Mouse (Mus musculus): Measurements from ENCODE around the gene Polr2i.
"Not testable (repeated sequence)": the region's sequence is repeated elsewhere in the genome, so short reads cannot be mapped to it uniquely, and the experiment has no call there.

Gene Polr2i

DNA sequence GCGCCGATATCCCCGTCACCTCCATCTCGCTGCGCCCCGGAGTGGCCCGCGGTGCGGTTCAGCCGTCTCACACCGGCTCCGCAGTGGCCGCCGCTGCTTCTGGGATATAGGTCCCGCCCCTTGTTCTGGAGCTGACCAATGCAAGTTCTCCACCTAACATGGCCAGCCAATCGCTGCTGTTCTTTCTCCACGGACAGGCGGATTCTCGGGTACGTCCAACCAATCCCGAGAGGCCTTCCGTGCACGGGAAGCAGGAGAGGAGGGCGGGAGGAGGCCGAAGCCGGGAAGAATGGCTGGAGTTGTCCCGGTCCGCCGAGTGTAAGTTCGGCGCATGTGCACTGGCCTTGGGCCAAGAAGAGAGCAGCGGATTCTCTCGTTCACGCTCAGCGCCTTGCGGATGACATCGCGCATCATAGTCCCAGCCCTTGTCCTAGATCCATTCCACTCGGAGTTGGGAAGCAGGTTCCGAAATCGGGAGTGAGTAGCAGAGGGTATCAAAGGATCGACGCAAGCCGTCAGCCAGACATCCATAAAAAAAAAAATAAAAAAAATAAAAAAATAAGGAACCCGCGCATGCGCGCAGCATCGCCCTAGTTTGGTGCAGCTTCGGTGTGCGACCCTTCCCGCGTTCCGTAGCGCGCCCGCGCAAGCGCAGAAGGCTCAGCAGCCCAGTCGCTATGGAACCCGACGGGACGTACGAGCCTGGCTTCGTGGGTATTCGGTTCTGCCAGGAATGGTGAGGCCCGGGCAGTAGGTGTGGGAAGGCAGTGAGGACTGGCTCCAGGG lies at the start of gene Polr2i, which contains the start of gene Tbcb:
TSS of gene Polr2i (plus strand) at position 280 of the 786 bp plus-strand sequence.
TSS of gene Tbcb (minus strand) at position 604 of the 786 bp plus-strand sequence.
- in situ Hi-C loops (cut with MboI, MseI): no loop called here

- in situ Hi-C loops (cut with MboI, MseI): not testable (repeated sequence)
These were observed 48.6 kb upstream of the Polr2i start for GRCm38 (mm10) chr7:30183189-30183588.

DNA sequence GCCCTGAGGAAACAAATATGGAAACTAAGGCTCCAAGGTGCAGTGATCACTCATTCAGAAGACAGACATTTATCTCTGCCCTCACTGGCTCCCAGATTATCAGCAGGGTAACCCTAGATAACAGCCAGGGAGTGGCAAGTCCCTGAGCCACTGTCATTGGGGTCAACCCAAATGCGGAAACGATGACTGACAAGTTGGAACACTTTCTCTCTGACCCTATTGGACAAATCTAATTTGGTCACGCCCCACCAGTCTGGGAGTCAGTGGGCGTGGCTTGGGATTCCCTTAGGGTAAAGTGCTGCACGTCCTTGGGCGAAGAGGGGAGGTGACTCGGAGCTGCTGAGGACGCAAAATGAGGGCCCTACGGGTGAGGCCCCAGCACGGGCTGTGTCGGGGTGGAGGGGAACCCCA lies 47.9 kb upstream of the Polr2i start, which contains the start of gene Cox7a1:
TSS of gene Cox7a1 (plus strand) at position 266 of the 411 bp plus-strand sequence.
- in situ Hi-C loops (cut with MboI, MseI): no loop called here

DNA sequence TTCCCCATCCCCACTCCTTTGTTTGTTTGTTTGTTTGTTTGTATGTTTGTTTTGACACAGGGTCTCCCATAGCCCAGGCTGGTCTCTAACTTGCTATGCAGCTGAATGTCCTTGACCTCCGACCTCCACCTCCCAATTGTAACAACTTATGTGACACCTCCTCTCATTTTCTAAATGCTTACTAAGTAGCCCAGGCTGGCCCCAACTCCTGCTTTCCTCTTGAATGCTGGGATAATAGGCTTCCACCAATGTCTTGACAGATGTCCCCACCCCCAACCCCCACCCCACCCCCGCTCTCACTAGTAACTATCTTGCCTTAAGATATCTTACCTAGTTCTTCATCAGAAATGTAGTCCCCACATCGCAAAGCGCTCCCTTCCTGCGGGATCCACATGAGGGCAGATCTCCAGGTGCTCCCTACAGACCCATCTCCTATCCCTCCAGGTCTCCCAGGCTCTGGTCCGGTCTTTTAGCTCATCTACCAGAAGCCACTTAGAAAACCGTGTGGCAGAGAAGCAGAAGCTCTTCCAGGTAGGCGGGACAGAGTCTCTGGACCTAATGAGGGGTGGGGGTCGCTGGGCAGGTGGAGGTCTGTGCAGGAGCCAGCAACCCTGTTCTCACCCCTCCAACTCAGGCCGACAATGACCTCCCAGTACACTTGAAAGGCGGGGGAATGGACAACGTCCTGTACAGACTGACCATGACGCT lies 47.0 kb upstream of the Polr2i start:
- in situ Hi-C loops (cut with MboI, MseI): no loop called here

- in situ Hi-C loops (cut with MboI, MseI): no loop called here
These were observed 43.2 kb upstream of the Polr2i start for GRCm38 (mm10) chr7:30188344-30189115.

DNA sequence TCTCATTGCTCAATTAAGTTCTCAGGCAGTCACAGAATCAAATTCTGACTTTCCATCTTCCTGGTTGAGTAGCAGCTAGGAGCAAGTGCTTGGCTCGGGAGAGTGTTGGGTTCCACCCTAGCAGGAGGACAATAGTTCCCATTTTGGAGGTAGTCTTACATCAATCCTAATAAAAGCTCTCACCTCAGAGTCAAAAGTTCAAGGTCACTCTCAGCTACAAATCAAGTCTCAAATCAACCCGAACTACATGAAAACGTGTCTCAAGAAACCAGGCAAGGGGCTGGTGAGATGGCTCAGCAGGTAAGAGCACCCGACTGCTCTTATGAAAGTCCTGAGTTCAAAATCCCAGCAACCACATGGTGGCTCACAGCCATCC lies 42.6 kb upstream of the Polr2i start:
- in situ Hi-C loops (cut with MboI, MseI): no loop called here

DNA sequence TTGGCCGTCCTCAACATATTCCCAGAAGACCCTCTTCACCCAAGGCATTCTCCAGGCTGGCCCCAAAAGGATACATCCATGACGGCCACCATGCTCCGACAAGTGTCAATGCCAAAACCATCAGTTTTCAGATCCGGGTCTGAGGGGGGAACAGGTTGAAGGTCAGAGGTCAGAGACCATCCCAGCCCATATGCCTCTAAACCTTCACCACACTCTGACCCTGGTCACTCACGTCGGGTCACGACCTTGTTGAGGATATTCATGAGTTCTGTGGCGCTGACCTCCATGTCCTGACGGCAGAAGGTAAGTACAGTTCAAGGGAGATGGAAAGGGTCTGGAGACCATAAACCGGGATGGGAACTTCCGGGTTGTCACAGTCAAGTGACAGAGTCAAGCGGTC lies 39.7 kb upstream of the Polr2i start:
- in situ Hi-C loops (cut with MboI, MseI): no loop called here

DNA sequence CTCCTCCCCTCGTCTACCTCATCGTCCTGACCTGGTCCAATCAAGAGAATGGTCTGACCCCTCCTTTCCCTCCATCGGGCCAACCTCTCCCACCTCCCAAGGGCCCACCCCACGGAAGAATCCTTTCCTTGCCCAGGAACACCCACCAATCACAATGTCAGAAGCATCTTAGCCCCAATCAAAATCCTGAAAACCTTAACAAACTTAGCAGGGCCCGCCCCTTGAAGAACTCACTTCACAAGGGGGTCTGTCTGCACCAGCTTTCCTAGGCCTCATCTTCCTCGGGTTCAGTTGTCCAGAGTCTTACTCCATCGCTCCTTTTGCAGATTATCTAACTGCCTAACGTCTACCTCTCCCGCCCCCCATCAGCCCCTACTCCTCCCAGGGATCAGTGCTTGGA lies 38.7 kb upstream of the Polr2i start:
- in situ Hi-C loops (cut with MboI, MseI): no loop called here

GRCm38 (mm10) chr7:30193581-30194100 lies 38.1 kb upstream of the Polr2i start:
- in situ Hi-C loops (cut with MboI, MseI): no loop called here

DNA sequence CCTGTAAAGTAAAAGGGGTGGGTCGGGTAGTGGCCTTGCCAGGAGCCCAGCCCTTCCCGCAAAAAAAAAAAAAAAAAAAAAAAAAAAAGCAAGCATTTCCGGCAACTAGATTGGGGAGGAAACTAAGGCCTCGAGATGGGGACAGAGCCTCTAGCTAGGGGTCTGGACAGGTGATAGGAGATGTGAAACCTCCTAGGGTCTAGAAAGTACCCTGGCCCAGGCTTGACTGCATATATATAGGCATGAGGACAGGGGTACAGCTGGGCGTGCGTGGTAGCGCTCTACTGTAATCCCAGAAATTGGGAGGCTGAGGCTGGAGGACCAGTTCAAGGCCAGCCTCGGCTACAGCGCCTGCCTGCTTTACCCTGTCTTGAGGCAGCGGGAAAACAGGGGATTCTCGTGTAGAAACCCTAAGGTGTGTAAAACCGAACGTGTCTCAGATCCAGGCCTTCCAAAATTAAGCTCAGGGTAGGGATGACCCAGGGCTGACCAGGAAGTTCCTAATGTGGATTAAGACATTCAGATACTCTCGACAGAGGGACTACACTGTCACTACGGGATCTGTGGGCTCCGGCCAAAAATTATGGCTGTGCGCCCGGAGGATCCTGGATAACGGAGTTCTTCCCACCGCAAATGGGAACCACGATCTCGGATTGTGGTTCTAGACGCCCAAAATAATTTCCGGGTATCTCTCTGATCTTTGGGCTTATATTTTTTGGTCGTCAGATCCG lies 37.5 kb upstream of the Polr2i start:
- in situ Hi-C loops (cut with MboI, MseI): no loop called here

DNA sequence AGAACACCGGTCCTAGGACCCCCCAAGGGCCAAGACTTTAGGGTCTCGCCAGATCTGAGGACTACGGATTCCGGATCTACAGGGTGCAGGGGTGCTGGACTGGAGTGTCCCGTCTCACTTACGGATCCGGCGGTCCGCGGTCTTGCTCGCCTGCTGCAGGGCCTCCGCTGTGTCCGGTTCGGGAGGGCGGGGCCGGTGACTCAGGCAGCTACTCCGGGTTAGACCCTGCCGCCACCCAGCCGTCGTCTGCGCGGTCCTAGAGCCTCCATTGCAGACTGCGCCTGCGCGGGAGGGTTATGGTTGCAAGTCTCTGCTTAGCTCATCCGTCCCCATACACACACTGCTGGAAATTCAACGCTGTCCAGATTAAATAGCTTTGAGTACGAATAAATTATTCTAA lies 36.9 kb upstream of the Polr2i start:
- in situ Hi-C loops (cut with MboI, MseI): no loop called here

DNA sequence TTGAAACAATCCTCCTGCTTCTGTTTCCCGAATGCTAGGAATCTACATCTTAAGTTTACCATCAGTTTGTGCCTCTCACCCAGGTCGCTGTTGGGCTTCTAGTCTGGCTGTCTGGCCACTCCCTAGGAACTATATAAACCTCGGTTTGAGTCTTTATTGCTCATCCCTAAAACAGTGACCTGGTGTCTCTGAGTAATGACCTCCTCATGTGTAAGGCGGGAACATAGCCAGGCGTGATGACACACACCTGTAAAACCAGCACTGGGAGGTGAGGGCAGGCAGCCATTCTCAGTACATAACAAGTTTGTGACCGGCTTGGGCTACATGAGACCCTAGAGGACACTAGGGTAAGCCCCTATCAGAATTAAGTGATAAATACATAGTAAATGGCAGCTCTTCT lies 36.3 kb upstream of the Polr2i start:
- in situ Hi-C loops (cut with MboI, MseI): no loop called here

DNA sequence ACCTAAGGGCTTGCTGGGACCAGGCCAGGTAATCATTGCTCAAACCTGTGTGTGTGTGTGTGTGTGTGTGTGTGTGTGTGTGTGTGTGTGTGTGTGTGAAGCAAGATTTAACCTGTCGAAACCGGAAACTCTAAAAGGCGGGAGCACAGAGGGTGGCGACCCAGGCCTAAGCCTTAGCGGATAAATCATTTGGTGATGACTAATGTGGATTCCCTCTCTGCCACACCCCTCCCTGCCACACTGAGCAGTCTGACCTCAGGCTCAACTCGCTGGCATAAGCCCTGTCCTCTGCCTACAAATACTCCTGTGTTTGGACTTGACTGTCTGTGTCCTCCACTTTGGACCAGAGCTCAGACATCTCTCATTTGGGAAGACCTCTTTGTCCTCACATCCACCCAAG lies 35.6 kb upstream of the Polr2i start:
- in situ Hi-C loops (cut with MboI, MseI): no loop called here

- in situ Hi-C loops (cut with MboI, MseI): no loop called here
These were observed 34.1 kb upstream of the Polr2i start for GRCm38 (mm10) chr7:30197592-30198129.

DNA sequence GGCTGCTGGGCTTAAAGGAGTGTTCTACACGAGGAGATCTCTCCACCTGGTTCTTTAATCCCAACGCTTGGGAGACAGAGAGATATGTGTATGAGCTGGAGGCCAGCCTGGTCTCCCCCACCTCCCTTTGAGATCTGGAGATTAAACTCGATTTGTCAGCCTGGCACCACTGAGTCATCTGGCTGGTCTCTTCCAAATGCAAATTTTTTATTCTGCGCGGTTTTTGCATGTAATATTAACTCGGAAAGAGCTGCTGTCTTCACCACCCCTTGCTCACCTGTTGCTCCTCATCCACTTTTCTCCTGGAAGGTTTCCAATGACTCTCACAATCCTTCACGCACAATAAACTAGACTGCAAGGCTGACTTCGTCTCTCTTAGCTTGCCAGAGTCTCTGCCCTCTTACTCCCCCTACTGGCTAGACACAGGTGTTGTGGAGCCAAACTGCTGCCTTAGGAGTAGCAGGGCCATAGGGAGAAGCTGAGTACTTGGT lies 33.2 kb upstream of the Polr2i start, which contains the start of gene Capns1:
TSS of gene Capns1 (minus strand) at position 331 of the 491 bp plus-strand sequence.
- in situ Hi-C loops (cut with MboI, MseI): no loop called here

DNA sequence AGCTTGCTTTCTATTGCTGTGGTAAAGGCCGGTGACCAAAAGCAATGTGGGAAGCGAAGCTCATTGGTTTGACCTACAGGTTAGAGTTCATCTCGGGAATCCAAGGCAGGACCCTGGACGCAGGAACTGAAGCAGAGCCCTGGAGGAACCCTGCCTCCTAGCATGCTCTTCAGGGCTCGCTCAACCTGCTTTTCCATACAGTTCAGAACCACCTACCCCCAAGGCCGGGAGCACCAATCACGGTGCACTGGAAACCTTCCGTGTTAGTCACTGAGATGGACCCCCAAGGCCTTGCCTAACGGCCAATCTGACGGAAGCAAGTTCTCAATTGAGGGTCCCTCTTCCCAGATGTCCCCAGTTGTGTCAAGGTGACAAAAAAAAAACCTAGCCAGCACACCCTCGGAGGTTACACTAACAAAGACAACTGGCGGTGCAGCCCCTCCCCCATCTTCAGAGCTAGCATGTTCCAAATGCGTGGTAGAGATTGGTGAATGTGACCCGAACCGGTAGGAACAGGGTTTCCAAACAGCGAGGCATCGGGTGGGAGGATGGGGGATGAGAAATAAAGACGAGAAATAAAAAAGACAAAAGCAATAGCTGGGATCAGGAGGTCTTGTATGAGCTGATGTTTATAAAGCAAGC lies 32.1 kb upstream of the Polr2i start:
- in situ Hi-C loops (cut with MboI, MseI): no loop called here

DNA sequence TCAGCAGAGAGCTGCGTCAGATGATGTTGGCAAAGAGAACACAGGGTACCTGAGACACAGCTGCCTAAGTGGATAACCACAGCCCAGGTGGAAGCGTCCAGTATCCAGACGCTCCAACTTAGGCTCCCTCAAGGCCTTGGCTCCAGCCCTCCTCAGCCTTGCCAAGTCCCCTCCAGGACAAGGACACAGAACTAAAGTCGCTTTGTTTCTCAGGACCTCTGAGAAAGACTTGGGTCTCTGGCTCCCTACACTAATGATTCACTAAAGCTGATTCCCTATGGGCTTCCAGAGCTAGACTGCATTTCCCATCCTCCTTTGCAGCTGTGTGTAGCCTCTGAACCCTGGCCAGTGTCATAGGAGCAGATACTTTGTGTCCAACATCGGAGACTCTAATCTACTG lies 31.5 kb upstream of the Polr2i start:
- in situ Hi-C loops (cut with MboI, MseI): no loop called here

- in situ Hi-C loops (cut with MboI, MseI): not testable (repeated sequence)
These were observed 31.1 kb upstream of the Polr2i start for GRCm38 (mm10) chr7:30200661-30201060.

- in situ Hi-C loops (cut with MboI, MseI): no loop called here
These were observed 28.7 kb upstream of the Polr2i start for GRCm38 (mm10) chr7:30202895-30203690.

All from regulatory T cell (primary cell).